Mouse (Mus musculus): ENCODE results near the gene Zfp575. TPM values are rescaled to one million over a fixed set of nuclear protein-coding genes. Genes with fewer than 3 reads are reported as not detected.
A peak's percentile ranks its signal among the peaks of the same experiment; 100 is the strongest.

The Zfp575 gene
- polyA plus RNA-seq, 1 experiment from 2014 or later, result 3.0 TPM

- Histone ChIP-seq H3K4me3 (ENCODE audit: low read length) (no peak overlapping the region), H3K27ac (ENCODE audit: low read depth, low read length) (no peak overlapping the region), H3K9me3 (ENCODE audit: control insufficient read depth, low read length) (no peaks in the 10 kb centered on the region), H3K36me3 (ENCODE audit: control insufficient read depth, insufficient read depth, low read length) (peaks cover 67% of the 10 kb centered on the region), H3K9ac (ENCODE audit: low read depth, low read length) (no peak overlapping the region), H3K4me1 (ENCODE audit: control insufficient read depth, insufficient read depth, low read length) (no peaks in the 10 kb centered on the region), H3K27me3 (ENCODE audit: control insufficient read depth, insufficient read depth, low read length) (no peaks in the 10 kb centered on the region), H3K4me2 (replicated peaks; ENCODE audit: low read depth, low read length) (no peak overlapping the region)
- no peak for ATAC-seq (ENCODE audit: low FRiP score, low TSS enrichment)
- WGBS, result 53% methylated on average over 8 of the region's 8 CpGs
Measured at GRCm38 (mm10) chr7:24563191-24563836, 24.1 kb downstream of the Zfp575 start.

- ATAC-seq (ENCODE audit: low FRiP score, low TSS enrichment), result no peak
Measured at GRCm38 (mm10) chr7:24561450-24561849, 26.0 kb downstream of the Zfp575 start.

GRCm38 (mm10) chr7:24555786-24556185, 31.7 kb downstream of the Zfp575 start:
- 0 out of 2 replicates have a peak, but pooled peaks have one; percentile 24 for ATAC-seq (ENCODE audit: low FRiP score, low TSS enrichment)
- Histone ChIP-seq H3K4me3 (ENCODE audit: low read length) (no peak overlapping the region), H3K36me3 (ENCODE audit: control insufficient read depth, insufficient read depth, low read length) (peaks cover 51% of the 10 kb centered on the region), H3K27ac (ENCODE audit: low read depth, low read length) (no peak overlapping the region), H3K9ac (ENCODE audit: low read depth, low read length) (no peak overlapping the region), H3K4me2 (replicated peaks; ENCODE audit: low read depth, low read length) (no peak overlapping the region), H3K4me1 (ENCODE audit: control insufficient read depth, insufficient read depth, low read length) (0 out of 2 replicates have a peak, but pooled peaks cover 2% of the 10 kb centered on the region), H3K9me3 (ENCODE audit: control insufficient read depth, low read length) (no peaks in the 10 kb centered on the region), H3K27me3 (ENCODE audit: control insufficient read depth, insufficient read depth, low read length) (no peaks in the 10 kb centered on the region)
- WGBS, result 79% methylated on average over 10 of the region's 10 CpGs

More at GRCm38 (mm10) chr7:24561450-24561849, 26.0 kb downstream of the Zfp575 start:
- Histone ChIP-seq H3K36me3 (ENCODE audit: control insufficient read depth, insufficient read depth, low read length) (peaks cover 53% of the 10 kb centered on the region), H3K4me2 (replicated peaks; ENCODE audit: low read depth, low read length) (no peak overlapping the region), H3K9ac (ENCODE audit: low read depth, low read length) (no peak overlapping the region), H3K27ac (ENCODE audit: low read depth, low read length) (no peak overlapping the region), H3K27me3 (ENCODE audit: control insufficient read depth, insufficient read depth, low read length) (no peaks in the 10 kb centered on the region), H3K4me3 (ENCODE audit: low read length) (no peak overlapping the region), H3K4me1 (ENCODE audit: control insufficient read depth, insufficient read depth, low read length) (no peaks in the 10 kb centered on the region), H3K9me3 (ENCODE audit: control insufficient read depth, low read length) (no peaks in the 10 kb centered on the region)
- 82% methylated on average over 4 of the region's 4 CpGs for WGBS

- peaks cover 61% of the 10 kb centered on the region for H3K36me3 ChIP-seq (ENCODE audit: control insufficient read depth, insufficient read depth, low read length)
- no peak overlapping the region for H3K4me2 ChIP-seq (replicated peaks; ENCODE audit: low read depth, low read length)
- no peak overlapping the region for H3K27ac ChIP-seq (ENCODE audit: low read depth, low read length)
- H3K4me3 ChIP-seq (ENCODE audit: low read length), result no peak overlapping the region
- H3K9ac ChIP-seq (ENCODE audit: low read depth, low read length), result no peak overlapping the region
- H3K9me3 ChIP-seq (ENCODE audit: control insufficient read depth, low read length), result no peaks in the 10 kb centered on the region
- no peaks in the 10 kb centered on the region for H3K27me3 ChIP-seq (ENCODE audit: control insufficient read depth, insufficient read depth, low read length)
- ATAC-seq (ENCODE audit: low FRiP score, low TSS enrichment), result no peak
- peaks cover 11% of the 10 kb centered on the region for H3K4me1 ChIP-seq (ENCODE audit: control insufficient read depth, insufficient read depth, low read length)
- 74% methylated on average over 12 of the region's 12 CpGs for WGBS
Measured at GRCm38 (mm10) chr7:24551985-24552759, 35.3 kb downstream of the Zfp575 start.

- 20% methylated on average over 13 of the region's 13 CpGs for WGBS
- Histone ChIP-seq H3K27ac (ENCODE audit: low read depth, low read length) (peak overlapping the region; percentile 77; the same call in 1 of the 2 replicates), H3K4me1 (ENCODE audit: control insufficient read depth, insufficient read depth, low read length) (peaks cover 15% of the 10 kb centered on the region), H3K9ac (ENCODE audit: low read depth, low read length) (peak overlapping the region; percentile 80), H3K27me3 (ENCODE audit: control insufficient read depth, insufficient read depth, low read length) (no peaks in the 10 kb centered on the region), H3K36me3 (ENCODE audit: control insufficient read depth, insufficient read depth, low read length) (peaks cover 34% of the 10 kb centered on the region), H3K9me3 (ENCODE audit: control insufficient read depth, low read length) (no peaks in the 10 kb centered on the region), H3K4me2 (replicated peaks; ENCODE audit: low read depth, low read length) (peak overlapping the region; percentile 76), H3K4me3 (ENCODE audit: low read length) (peak overlapping the region; percentile 91)
- ATAC-seq (ENCODE audit: low FRiP score, low TSS enrichment), result no peak
Measured at GRCm38 (mm10) chr7:24547534-24548036, 39.9 kb downstream of the Zfp575 start.

GRCm38 (mm10) chr7:24546634-24547389, 40.6 kb downstream of the Zfp575 start:
- ATAC-seq (ENCODE audit: low FRiP score, low TSS enrichment), result peak; percentile 98
- H3K27me3 ChIP-seq (ENCODE audit: control insufficient read depth, insufficient read depth, low read length), result no peaks in the 10 kb centered on the region
- H3K4me1 ChIP-seq (ENCODE audit: control insufficient read depth, insufficient read depth, low read length), result peaks cover 15% of the 10 kb centered on the region
- under 1% methylated on average over 55 of the region's 57 CpGs for WGBS
- H3K4me2 ChIP-seq (replicated peaks; ENCODE audit: low read depth, low read length), result peak overlapping the region; percentile 76
- H3K36me3 ChIP-seq (ENCODE audit: control insufficient read depth, insufficient read depth, low read length), result peaks cover 26% of the 10 kb centered on the region
- H3K4me3 ChIP-seq (ENCODE audit: low read length), result peak overlapping the region; percentile 91
- H3K27ac ChIP-seq (ENCODE audit: low read depth, low read length), result peak overlapping the region; percentile 89
- H3K9me3 ChIP-seq (ENCODE audit: control insufficient read depth, low read length), result no peaks in the 10 kb centered on the region
- H3K9ac ChIP-seq (ENCODE audit: low read depth, low read length), result peak overlapping the region; percentile 80

GRCm38 (mm10) chr7:24546068-24546614, 41.3 kb downstream of the Zfp575 start, which contains the start of the genes Pinlyp and Xrcc1:
TSS of gene Pinlyp (minus strand) at chr7:24546118.
TSS of gene Xrcc1 (plus strand) at chr7:24546289.
- WGBS, result 25% methylated on average over 13 of the region's 13 CpGs

GRCm38 (mm10) chr7:24544506-24544905, 42.9 kb downstream of the Zfp575 start:
- Histone ChIP-seq H3K27ac (ENCODE audit: low read depth, low read length) (no peak overlapping the region), H3K27me3 (ENCODE audit: control insufficient read depth, insufficient read depth, low read length) (no peaks in the 10 kb centered on the region), H3K9me3 (ENCODE audit: control insufficient read depth, low read length) (no peaks in the 10 kb centered on the region), H3K4me1 (ENCODE audit: control insufficient read depth, insufficient read depth, low read length) (peaks cover 15% of the 10 kb centered on the region), H3K9ac (ENCODE audit: low read depth, low read length) (no peak overlapping the region), H3K36me3 (ENCODE audit: control insufficient read depth, insufficient read depth, low read length) (peaks cover 15% of the 10 kb centered on the region), H3K4me2 (replicated peaks; ENCODE audit: low read depth, low read length) (no peak overlapping the region), H3K4me3 (ENCODE audit: low read length) (no peak overlapping the region)
- ATAC-seq (ENCODE audit: low FRiP score, low TSS enrichment), result no peak
- WGBS, result 81% methylated on average over 2 of the region's 2 CpGs

More at GRCm38 (mm10) chr7:24546068-24546614, 41.3 kb downstream of the Zfp575 start, which contains the start of the genes Pinlyp and Xrcc1:
- Histone ChIP-seq H3K27me3 (ENCODE audit: control insufficient read depth, insufficient read depth, low read length) (no peaks in the 10 kb centered on the region), H3K4me1 (ENCODE audit: control insufficient read depth, insufficient read depth, low read length) (peaks cover 15% of the 10 kb centered on the region), H3K4me2 (replicated peaks; ENCODE audit: low read depth, low read length) (peak within 1 kb of the TSS; percentile 76), H3K36me3 (ENCODE audit: control insufficient read depth, insufficient read depth, low read length) (peaks cover 25% of the 10 kb centered on the region), H3K9ac (ENCODE audit: low read depth, low read length) (peak within 1 kb of the TSS; percentile 80), H3K27ac (ENCODE audit: low read depth, low read length) (peak within 1 kb of the TSS; percentile 89), H3K9me3 (ENCODE audit: control insufficient read depth, low read length) (no peaks in the 10 kb centered on the region), H3K4me3 (ENCODE audit: low read length) (peak within 1 kb of the TSS; percentile 91)
- ATAC-seq (ENCODE audit: low FRiP score, low TSS enrichment), result peak; percentile 0; the same call in 1 of the 2 replicates
